Mouse (Mus musculus) kidney, adult 9 months (tissue): ENCODE data around the gene BC052040.

ENCODE experiments used
- DNase-seq: peaks from one replicate; pipeline ENCODE4 v3.0.0; 2022

Gene BC052040

DNA sequence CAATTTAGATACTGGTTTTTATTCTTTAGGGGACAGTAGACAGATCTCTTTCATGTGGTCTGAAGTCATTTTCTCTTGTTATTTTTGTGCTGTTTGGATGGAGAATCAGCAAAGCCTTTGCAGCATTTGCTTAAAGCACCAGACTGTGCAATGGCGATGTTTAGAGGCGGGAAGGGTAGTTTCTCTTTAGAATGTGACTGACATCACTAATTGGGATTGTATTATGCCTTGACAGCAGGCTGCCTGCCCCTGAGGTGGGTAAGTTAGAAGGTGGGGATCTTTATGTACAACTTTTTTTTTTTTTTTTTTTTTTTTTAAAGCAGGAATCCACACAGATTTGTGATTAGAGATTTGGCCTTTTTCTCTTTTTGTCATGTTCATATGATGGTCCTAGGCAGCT is 20.6 kb downstream of the BC052040 start:
- DNase-seq = no peak

GRCm38 (mm10) chr2:115604132-115604531 is 22.6 kb downstream of the BC052040 start:
- DNase-seq = no peak

GRCm38 (mm10) chr2:115605829-115606336 is 24.4 kb downstream of the BC052040 start:
- DNase-seq = no peak

DNA sequence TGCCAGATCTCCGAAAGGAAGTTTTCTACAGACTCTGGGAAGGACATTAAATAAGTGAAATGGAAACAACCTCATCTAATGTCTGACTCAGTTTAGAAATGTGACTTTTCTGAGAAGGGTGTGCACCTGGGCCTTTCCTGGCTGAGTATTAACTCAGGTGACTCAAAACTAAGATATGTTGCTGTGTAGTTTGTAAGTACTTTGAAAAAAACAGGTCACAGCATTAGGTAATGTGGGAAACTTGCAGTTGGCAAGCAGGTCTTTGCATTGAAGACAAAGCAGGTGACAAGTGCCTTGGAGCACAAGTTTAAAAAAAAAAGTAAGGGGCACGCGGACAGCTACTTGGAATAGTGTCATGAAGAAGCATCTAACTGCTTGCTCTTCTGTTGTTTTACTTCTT is 27.5 kb downstream of the BC052040 start:
- DNase-seq = no peak

GRCm38 (mm10) chr2:115610092-115610491 is 28.6 kb downstream of the BC052040 start:
- no peak for DNase-seq

DNA sequence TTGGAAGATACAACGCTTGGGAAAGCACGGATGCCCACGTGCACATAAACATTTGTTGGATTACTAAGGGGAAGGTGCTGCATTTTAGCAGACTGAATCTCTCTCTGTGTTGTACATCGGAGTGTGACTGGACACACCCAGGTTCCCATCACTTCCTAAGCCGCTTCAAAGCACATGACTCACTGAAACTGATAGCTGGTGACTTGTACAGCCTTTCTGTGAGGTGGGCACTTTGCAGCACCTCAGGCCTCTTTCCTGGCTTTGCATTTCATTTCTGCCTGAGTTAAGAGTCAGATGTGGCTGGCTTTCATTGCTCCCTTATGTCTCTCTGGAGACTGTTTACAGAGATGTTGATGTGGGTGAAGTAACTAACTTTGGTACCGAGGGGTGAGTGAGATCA is 29.0 kb downstream of the BC052040 start:
- DNase-seq = no peak

GRCm38 (mm10) chr2:115613830-115614520 is 32.5 kb downstream of the BC052040 start:
- DNase-seq = no peak

DNA sequence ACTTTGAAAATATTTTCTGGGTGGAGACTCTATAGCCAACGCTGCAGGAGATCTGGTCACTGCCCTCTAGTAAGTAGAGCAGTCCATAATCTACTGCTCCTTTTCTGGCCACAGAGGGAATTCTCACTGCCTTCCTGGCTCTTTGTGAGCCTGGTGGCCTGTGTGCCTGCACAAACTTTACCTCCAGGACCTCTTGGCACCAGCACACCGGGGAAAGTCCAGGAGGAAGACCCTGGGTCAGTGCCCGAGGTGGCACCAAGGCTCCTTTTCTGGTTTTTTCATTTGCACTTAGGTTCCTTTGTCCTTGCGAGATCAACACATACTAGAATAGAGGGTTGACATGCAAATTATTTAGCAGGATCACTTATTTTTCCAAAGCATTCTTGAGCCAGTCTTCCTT is 47.0 kb downstream of the BC052040 start:
- peak; percentile 63 for DNase-seq

GRCm38 (mm10) chr2:115631031-115631434 is 49.5 kb downstream of the BC052040 start:
- DNase-seq = no peak

DNA sequence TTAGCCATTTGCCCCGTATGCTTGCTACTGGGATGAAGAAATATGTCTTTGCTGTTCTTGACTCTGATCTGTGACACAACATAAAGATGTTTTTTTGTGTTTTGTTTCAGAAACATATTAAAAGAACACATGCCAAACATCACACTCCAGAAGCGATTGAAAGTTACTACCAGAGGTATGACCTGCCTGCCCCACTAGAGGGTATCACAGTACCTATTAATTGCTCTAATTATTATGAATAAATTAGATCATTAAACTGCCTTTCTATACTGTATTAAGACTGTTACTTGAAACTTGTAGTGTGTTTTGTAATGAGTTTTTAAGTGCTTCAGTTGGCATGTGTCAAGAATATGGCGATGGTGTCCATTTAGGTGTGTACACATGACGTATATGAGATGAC is 50.3 kb downstream of the BC052040 start:
- no peak for DNase-seq

DNA sequence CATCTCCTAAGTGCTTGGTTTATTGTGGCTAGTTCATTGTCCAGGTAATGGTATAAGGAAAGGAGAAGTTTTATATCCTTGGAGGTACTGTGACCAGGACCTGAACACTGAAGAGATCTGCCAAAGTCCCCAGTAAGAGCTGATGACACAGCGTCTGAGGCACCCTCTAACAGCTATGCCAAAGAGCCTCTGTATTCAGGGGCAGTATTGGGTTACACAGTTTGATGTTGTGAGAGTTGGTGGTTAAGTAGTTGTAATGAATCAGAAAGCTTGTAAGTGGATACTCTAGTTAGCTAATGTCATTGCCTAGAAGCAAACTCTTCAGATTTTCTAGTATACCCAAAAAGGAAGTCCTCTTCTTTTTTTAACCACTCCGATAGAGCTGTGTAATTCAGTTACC is 68.7 kb downstream of the BC052040 start:
- DNase-seq = no peak

DNA sequence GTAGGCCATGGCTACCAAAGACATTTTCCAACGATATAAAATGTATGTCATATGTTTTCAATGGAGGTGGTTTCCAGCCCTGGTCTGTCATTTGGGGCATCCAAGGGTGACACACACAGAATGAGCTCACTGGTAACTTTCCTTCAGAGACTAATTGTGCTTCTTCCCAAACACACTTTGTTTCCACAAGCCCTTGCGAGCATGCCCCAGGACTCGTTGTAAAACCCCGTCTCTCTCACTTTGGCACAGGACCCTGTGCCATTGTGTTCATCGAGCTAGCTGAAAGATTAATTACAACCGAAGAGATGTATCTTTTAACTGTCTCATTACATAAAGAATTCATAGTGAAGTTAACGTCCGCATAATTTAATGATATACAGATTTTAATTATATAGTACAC is 78.2 kb downstream of the BC052040 start:
- no peak for DNase-seq

DNA sequence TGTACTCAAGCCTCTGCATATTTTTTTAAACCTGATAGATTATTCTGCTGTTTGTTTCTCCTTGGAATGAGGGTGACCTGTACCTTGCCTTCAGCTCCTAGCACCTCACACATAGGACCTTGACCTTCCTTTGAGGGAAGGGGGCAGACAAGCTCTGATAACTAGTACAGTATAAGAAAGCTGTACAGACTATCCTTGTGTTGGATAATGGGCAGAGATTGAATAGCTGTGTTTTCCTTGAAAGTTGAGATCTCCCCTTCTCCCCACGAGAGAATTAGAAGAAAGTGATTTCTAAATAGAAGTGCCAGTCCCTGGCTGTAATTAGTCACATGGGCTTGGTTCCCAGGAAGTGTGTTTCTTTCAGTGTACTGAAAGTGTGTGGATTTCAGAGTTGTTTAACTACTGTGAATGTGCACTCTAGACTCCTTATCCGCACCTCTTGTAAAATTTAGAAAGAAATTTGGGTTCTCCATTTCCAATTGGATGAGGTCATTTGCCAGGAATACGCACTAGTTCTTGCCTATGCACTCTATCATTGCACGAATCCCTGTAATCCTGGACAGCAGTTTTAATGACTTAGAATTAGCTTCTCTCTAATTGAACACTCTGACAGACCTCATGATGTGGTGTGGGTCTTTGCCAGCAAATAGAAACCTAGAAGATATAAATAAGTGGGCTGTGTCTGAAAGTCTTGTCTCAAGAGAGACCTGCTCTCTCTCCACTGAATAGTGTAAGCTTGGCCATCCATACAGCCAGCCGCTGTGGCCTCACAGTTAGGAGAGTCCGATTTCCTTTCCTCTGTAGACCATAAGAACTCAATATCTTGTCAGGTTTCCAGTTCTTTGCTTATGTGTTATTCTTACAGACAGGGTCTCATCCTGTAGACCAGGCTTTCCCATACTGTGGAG is 79.0 kb downstream of the BC052040 start:
- DNase-seq = no peak

GRCm38 (mm10) chr2:115667516-115667915 is 86.0 kb downstream of the BC052040 start:
- DNase-seq = no peak

GRCm38 (mm10) chr2:115673054-115673660 is 91.6 kb downstream of the BC052040 start:
- DNase-seq = peak; percentile 43

DNA sequence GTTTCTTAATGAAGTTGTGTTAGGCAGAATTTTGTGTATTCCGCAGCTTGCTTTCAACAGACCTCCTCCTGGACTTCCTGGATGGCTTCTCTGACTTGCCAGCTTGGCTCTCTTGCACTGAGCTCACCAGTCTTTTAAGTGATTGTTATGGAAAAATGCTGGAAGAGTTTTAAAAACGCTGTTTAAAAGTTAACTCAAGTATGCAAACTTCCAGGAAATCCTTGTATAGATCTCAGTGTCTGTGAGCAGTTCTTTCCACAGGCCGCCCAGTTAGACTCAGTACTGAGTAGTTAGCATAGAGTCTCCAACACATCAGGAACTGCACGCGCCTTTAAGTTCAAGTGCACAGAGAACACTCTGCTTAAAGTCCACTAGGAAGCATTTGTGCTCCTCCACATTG is 97.3 kb downstream of the BC052040 start:
- DNase-seq = no peak

DNA sequence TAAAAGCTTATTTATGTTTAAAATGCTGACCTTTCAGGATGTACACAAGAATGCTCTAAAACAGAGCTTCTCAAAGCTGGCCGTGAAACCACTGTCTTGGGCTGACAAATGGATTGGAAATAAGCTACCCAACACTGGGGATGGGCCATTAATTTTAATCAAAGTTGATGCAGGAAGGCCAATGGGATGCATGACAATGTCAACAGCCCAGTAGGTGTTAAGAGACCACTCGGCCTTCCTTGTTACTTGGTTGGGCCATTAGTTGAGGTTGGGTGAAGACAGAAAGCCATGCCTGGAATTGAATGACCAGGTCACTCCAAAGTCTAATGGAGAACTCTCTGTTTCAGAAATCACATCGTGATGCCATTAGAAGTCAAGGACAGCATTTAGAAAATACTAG is 103.7 kb downstream of the BC052040 start:
- no peak for DNase-seq

DNA sequence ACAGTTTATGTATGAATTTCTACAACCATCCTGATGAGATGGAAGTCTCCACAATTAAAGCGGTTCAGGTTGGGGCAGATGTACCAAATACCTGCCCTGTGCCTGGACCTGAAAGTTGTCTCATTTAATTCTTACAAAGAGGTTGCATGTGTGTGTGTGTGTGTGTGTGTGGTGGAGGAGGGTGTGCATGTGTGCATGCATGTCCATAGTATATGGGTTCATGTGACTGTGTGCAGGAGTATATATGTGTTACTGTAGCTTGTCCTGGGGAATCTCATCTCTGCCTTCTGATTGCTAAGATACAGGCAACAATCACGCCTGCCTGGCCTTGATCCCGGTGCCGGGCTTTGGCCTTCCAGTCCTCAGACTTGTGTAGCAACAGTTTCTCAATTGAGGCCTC is 106.1 kb downstream of the BC052040 start:
- no peak for DNase-seq

- DNase-seq = no peak
Measured at GRCm38 (mm10) chr2:115688282-115688681, 106.8 kb downstream of the BC052040 start.

- DNase-seq = no peak
Measured at GRCm38 (mm10) chr2:115693841-115694240, 112.3 kb downstream of the BC052040 start.

GRCm38 (mm10) chr2:115694386-115694785 is 112.9 kb downstream of the BC052040 start:
- no peak for DNase-seq

- DNase-seq = no peak
Measured at GRCm38 (mm10) chr2:115699032-115699431, 117.5 kb downstream of the BC052040 start.

- DNase-seq = no peak
Measured at GRCm38 (mm10) chr2:115702610-115703009, 121.1 kb downstream of the BC052040 start.

DNA sequence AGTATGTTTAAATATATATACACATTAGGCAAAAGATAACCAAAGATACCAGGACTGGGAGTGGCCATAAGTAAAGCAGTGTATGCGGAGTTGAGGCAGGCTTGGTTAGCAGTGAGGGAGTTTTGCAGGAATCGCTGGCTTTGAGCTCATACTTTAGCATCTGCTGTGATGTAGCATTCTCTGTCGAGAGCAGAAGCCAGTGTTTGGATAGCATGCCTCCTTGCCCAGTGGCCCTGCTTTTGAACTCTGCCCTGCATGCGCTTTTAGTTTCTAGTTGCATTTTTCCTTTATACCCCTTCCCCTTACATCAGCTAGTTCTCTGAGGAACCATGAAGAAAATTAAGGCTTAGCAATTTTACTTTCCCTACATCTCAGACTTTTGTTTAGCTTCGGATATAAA is 136.0 kb downstream of the BC052040 start:
- DNase-seq = no peak
